Mouse (Mus musculus) ES-E14 (cell line): ENCODE results near the gene Helt.

Source experiments
- HCFC1 ChIP-seq: IDR thresholded peaks from 2 replicates; pipeline ENCODE4 v1.6.1; 2012; ENCODE audit warnings: low read length, inconsistent platforms, borderline replicate concordance; ENCODE audit not compliant: insufficient read depth
- MAFK ChIP-seq: IDR thresholded peaks from 2 replicates; pipeline ENCODE4 v1.6.1; 2014; ENCODE audit warnings: mild to moderate bottlenecking, low read depth, low read length, inconsistent platforms; ENCODE audit not compliant: insufficient read depth
- ZNF384 ChIP-seq: IDR thresholded peaks from 2 replicates; pipeline ENCODE4 v1.6.1; 2012; ENCODE audit warnings: low read depth, low read length, inconsistent platforms

DNA sequence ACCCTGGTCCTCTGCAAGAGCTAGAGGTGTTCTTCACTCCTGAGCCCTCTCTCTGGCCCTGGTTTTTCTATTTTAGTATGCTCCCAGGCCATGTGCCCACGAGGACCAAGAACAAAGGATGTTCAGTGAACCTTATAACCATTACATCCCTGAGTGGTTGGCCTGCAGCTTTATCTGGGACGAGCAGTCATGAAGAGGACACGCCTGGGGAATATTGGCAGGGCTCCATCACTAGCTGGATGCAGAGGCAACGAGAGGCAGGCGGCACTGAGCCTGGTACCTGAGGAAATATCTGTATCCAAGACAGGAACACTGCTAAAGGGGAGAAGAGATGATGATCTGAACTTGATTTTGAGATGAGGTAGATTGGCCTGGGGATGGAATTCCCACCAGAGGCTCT, 37.3 kb upstream of the Helt start:
- TF ChIP-seq ZNF384 (no peak), MAFK (no peak), HCFC1 (no peak)
